Mouse (Mus musculus) mouse trophoblast stem cell (cell line): ENCODE results near the gene Gm2a.

ENCODE experiments used
- in situ Hi-C, 2 experiments: fragments of 300-500 bp; cut with MseI, MboI; formaldehyde crosslinking; loops; 2 replicates in 1 of 2; 3 replicates in 1 of 2; pipeline ENCODE4 v1.15.1; 2025

The Gm2a gene

DNA sequence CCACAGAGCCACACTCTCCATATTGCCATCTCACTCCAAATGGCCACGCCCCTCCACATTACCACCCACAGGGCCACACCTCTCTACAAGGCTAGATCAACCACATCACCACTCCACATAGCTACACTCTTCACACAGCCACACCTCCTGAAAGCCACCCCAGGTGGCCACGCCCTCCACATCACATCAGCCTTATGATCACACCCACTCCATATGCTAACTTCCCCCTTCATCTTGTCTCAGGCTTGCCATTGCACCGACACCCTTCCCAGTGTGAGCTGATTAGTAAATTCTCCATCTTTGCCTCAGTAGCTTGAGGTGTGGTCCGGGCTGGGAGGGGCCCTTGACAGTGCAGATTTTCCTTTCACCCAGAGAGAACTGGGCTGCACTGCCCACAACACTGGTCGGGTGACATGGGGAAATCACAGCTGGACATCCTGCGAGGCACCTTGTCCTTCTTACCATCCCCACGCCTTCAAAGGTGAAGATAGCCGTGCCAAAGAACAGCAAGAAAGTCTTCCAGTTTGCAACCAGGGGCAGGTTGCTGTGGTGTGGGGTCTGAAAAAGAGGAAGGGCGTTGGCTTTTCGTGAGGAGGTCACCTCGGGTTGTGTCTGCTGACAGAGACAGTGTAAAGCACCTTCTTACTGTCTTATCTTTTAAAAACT lies 33.3 kb downstream of the Gm2a start:
- in situ Hi-C loops, result no loop called here

DNA sequence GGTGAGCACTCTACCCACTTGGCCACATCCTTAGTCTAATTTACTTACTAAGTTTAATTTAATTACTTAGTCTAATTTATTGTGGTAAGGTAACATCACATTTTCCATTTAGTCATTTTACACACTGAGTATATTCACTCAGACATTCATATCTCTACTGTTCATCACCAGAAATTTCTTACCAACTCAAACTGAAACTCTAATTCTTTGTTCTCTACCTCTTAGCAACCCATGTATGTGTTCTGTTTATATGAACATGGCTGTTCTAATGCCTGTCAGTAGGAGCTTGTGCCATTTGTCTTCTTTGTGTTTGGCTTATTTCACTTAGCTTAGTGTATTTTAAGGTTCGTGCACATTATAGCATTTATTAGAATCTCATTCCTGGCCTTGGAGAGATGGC lies 34.0 kb downstream of the Gm2a start:
- in situ Hi-C loops, result no loop called here

DNA sequence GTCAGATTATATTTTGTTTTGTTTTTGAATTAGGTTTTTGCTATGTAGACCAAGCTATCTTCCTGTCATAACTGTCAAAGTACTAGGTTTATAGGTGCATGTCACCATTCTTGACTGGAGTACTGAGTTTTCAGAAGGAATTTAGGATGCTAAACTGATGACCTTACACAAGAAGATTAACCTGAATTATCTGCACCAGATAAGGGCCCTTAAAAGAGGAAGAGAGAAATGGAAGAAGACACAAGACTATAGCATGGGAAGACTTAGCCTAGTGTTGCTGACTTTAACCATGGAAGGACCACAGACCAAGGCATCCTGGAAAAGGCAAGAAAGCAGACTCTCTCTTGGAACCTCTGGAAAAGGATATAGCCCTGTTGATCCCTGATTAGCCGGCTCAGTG lies 35.3 kb downstream of the Gm2a start:
- in situ Hi-C loops, result no loop called here

DNA sequence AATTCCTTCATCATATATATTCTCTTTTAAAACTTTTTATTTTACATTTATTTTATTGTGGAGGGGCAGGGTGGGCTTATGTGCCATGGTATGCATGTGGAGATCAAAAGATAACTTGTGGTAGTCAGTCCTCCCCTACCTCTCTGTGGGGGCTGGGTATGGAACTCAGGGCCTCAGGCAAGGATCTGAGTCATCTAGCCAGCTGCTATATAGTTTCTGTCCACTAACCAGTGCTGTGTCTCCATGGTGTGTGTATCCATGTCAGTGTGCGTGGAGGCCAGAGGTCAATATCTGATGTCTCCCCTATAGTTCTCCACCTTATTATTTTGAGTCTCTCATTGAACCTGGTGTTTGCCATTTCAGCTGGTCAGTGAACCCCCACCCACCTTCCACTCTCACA lies 36.5 kb downstream of the Gm2a start:
- in situ Hi-C loops, result no loop called here

DNA sequence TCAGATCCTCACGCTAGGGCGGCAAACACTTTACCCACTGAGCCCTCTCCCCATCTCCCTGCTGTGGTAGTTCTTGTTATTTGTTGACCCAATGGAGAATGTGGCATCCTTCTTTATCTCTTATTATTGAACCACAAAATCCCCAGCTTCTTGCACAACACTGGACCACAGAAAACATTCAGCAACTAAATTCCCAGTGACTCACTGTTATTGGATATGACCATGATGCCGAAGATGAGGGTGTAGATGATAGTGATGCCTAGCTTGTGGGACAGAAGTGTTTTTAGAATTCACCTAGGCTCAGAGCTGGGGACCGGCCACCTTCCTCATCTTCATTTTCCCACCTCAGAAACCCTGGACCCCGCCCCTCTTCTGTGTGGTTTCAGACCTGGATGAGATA lies 37.0 kb downstream of the Gm2a start:
- in situ Hi-C loops, result no loop called here

DNA sequence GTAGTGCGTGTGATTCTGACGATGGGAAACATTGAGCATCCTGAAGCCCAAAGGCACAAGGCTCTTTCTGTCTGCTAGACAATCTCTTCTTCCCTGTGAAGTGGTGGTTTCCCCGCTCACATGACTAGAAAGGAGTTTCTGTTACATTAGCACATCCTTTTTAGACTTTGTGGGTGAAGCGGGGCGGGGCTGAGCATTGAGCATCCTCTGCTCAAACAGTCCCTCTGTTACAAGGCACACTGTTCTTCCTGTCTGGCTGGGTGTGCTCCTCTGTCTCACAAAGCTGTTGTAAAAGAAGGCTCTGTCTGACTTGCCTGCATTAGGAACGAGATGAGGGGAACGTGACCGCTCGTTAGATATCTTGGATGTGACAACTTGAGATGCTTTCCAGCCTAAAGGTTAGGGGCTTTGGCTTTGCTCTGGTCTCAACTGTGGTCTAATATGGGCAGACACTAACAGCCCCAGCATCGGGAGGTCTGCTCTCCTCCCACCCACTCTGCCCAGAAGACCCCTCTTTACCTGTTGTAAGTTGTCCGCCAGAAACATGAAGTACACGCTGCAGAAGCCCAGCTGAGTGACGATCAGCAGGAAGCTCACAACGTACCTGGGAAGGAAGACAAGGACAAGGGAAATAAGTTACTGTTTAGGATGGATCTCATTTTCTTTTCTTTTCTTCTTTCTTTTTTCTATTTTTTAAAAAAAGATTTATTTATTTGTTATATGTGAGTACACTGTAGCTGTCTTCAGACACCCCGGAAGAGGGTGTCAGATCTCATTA lies 39.0 kb downstream of the Gm2a start:
- in situ Hi-C loops, result no loop called here

DNA sequence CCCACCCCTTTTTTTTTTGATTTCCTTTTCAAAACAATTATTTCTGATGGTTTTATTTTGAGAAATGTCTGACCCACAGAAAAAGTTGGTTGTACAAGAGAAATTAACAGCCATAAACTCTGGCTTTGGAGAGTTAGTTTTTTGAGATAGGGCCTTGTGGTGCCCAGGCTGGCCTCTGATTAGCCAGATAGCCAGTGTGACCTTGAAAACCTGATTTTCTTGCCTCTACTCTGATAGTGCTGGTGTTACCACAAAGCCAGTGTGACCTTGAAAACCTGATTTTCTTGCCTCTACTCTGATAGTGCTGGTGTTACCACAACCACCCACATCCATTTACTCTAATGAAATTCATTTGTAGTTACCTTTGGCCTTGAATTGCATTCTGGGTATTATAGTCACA lies 39.7 kb downstream of the Gm2a start:
- in situ Hi-C loops, result no loop called here

DNA sequence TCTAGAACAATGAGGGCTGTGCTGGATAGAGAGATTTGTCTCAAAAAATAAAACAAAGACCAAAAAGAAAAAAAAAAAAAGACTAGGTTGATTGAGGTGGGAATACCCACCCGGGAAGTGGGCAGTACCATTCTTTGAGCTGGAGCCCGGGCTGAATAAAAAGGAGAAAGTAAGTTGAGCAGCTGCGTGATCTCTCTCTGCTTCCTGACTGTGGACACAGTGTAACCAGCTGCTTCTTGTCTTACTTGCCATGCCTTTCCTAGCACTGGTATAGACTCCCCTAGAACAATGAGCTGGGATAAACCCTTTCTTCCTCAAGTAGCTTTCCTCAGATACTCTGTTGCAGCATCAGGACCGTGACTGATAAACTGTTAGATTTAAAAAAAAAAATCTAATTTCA lies 43.6 kb downstream of the Gm2a start:
- in situ Hi-C loops, result no loop called here

DNA sequence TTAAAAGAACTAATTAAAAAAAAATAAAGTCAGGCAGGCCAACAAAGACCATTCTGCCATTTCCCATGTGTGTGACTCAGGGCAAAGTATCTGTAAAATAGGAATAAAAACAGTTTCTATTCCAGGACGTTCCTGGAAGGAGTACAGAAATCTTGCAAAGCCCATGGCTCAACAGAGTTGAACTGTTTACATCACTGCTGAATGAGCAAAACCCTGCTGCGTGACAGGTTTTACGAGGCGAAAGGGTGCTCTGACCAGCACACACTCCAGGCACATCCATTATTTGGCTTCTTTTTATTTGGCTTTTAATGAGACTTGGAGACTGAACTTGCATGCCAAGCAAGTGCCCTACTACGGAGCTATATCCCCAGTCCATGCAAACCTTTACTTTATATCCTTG lies 46.1 kb downstream of the Gm2a start:
- in situ Hi-C loops, result no loop called here

DNA sequence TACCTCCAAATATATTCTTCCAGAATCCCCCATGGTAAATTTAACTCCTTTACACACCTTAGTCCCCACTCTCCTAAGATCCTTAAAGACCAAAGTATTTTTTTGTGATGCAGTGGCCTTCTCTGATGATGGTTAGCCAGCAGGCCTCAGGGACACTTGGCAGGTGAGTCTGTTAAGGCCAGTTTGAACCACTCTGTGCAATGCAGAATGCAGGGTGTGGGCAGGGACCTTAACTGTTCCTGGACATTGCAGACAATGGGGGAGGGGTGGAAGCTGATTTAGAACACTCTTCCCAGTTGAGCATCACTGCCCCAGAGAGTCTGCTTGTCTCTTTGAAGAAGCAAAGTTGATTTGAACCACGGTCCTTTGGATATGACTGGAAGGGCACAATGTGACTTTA lies 48.9 kb downstream of the Gm2a start:
- in situ Hi-C loops, result no loop called here

DNA sequence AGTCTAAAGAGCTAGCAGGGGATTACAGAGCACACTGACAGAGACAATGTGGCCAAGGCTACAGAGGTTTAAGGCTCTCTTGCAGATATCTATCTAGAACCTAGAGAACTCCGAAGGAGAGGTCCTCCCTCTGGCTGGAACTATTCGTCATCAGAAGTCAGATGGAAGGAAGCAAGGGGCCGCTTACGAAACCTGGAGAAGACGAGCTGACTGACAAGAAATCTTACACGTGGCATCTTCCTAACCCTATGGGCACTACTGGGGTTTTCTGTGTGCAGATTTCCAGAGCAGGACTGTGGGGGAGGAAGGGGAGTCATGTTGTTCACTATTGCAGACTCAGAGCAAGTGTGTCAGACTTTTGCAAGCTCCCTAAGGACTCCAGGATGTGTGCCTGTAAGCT lies 49.5 kb downstream of the Gm2a start:
- in situ Hi-C loops, result no loop called here

DNA sequence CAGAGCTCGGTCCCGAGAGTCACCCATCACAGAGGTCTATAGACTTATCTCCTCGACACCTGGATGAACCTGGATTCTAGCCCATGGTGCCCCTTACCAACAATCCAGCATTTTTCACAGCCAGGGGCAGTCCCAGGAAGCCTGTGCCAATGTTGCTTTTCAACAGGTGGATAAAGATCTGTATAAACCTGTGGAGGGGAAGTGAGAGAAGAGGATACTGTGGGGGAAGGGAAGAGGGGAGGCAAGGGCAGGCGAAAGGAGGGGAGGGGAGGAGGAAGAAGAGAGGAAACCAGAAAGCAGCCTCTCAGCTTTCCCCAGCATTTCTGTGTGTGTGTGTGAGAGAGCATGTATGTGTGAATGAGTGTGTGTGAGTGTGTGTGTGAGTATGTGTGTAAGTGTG lies 50.5 kb downstream of the Gm2a start:
- in situ Hi-C loops, result no loop called here

DNA sequence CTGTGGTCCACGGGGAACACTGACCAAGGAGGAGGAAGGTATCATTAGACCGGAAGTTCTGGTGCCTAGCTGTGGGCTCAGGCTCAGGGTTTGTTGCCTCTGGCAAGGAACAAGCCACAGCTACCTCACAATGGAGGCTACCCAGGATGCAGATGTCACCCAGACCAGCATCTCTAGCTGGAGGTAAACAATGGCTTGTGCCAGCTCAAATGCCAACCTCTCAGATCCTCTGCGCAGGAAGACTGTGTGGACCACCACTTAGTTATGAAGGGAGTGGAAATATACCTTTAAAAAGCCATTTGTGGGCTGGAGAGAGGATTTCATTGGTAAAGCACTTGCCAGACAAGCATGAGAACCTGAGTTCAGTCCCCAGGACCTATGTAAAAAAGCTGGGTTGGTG lies 53.7 kb downstream of the Gm2a start, which contains the start of gene Slc36a3:
TSS of gene Slc36a3 (minus strand) at position 101 of the 400 bp plus-strand sequence.
- in situ Hi-C loops, result no loop called here

DNA sequence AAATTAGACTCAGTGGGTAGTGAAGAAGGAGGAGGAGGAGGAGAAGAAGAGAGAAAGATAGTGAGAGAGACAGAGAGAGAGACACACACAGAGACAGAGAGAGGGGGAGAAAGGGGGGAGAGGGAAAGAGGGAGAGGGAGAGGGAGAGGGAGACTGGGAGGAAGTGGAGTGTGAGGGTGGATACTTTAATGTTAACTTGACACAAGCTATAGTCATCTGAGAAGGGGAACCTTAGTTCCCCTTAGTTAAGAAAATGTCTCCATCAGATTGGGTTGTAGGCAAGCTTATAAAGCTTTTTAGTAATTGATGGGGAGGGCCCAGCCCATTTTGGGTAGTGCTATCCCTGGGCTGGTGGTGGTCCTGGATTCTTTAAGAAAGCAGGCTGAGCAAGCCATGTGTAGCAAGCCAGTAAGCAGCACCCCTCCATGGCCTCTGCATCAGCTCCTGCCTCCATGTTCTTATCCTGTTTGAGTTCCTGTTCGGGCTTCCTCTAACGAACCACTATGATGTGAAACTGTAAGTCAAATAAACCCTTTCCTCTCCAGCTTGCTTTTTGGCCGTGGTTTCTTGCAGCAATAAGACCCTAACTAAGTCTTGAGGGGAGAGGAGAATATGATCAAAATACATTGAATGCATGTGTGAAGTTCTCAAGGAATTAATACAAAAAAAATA lies 56.6 kb downstream of the Gm2a start:
- in situ Hi-C loops, result loop anchor here in 1 of 2 experiments (5.0 kb wide), 2 partner anchors 52 to 112 kb away; no protein-coding TSS in a partner anchor

DNA sequence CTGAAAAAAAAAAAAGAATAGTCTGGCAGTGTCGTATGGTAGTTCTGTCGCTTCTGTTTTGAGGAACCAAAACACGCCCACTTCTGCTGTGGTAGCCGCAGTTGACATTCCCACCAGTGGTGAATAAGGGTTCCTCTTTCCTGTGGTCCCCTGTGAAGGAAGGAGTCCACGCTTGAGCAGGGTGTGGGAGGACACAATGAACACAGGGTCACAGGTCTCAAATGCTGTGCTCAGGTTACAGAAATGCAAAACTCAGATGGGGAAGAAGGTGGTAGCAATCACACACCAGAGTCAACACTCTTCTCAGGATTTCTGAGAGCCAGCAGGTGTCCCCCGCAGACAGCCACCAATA lies 57.1 kb downstream of the Gm2a start:
- in situ Hi-C loops, result loop anchor here in 1 of 2 experiments (5.0 kb wide), 2 partner anchors 53 to 113 kb away; no protein-coding TSS in a partner anchor

DNA sequence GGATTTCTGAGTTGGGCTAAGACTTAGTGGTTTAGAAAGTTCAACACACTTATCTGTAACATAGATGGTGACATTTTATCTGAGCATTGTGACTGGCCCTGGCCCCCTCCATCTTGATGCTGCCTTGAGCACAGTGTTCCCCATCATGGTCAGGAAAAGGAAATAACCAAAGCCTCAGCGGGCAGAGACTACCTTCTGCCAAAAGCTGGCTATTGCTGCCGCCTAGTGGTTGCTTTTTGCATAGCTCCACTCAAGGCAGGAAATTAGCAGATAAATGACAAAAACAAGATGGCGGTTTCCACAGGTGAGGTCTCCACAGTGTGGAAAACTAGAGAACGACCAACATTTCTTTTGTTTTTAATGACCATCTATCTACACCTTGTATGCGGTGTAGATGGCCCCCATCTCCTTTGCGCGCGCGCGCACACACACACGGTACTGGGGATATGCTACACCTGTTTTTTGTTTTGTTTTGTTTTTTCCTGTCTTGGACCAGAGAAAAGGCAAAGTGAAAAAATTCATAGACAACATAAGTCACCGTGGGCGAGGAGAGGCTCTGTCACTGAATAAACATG lies 61.0 kb downstream of the Gm2a start:
- in situ Hi-C loops, result loop anchor here in 1 of 2 experiments (5.0 kb wide), 2 partner anchors 57 to 117 kb away; no protein-coding TSS in a partner anchor
